Mouse (Mus musculus) left cerebral cortex, adult 2 months (tissue): Measurements from ENCODE around the gene Kctd2. TPM values are rescaled to one million over a fixed set of nuclear protein-coding genes. Genes with fewer than 3 reads are reported as not detected.

ENCODE experiments used
- DNase-seq, 2 experiments: peaks; one replicate each; pipeline ENCODE4 v3.0.0; 2021 to 2022; ENCODE audit warnings: low spot score in 2 of 2, mixed read lengths in 1 of 2; ENCODE audit errors: extremely low spot score in 1 of 2
- H3K27ac ChIP-seq: fragments of 200-600 bp; 2 replicates; pipeline ENCODE4 v1.8.1; 2022
- H3K4me3 ChIP-seq: fragments of 200-600 bp; 2 replicates; pipeline ENCODE4 v1.8.1; 2022
- CTCF ChIP-seq: fragments of 200-600 bp; IDR thresholded peaks from 2 replicates; pipeline ENCODE4 v1.8.1; 2022; ENCODE audit warnings: antibody characterized with exemption, mild to moderate bottlenecking, moderate library complexity
- intact Hi-C: fragments of 180-260 bp; cut with DNase I; formaldehyde crosslinking; loops from one replicate; pipeline ENCODE4 v1.15.1; 2025
- total RNA-seq, 2 experiments: library from RNA; stranded (reverse); gene quantifications; 2 replicates each; pipeline ENCODE4 v1.2.3; 2021

Kctd2 gene
- total RNA-seq, 2 experiments from 2014 or later = 72.4 to 76.2 TPM

DNA sequence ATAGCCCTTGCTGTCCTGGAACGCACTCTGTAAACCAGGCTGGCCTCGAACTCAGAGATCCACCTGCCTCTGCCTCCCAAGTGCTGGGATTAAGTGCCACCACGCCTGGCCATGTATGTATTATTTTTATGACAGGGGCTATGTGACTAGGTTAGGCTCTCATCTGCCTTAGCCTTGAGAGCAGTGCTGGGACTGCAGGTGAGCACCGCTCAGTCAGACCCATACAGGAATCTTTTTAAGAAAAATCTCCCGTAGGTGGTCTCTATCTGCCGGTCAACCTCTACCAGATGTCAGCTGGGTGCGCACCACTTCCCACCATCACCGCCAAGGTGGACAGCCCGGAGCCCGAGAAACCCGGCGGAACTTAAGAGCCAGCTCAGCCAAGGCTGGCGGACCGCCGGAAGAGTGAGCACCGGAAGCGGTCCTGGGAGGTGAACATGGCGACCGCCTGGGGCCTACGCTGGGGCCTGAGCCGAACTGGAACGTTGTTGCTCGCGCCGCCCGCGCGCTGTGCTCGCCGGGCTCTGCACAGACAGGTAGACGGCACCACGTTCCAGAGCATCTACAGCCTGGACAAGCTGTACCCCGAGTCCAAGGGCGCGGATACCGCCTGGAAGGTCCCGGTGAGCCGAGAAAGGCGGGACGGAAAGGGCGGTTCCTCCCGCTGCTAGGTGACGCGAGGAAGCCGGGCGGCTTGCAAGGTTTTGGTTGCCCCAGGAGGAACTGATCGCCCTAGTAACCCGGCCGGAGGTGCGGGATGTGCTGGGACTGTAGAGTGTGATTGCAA lies 16.4 kb upstream of the Kctd2 start, which contains the start of gene Mrpl58:
Gene Mrpl58 (plus strand): TSS at position 415 of the 787 bp plus-strand sequence.
- peak; percentile 6 for TF ChIP-seq CTCF

DNA sequence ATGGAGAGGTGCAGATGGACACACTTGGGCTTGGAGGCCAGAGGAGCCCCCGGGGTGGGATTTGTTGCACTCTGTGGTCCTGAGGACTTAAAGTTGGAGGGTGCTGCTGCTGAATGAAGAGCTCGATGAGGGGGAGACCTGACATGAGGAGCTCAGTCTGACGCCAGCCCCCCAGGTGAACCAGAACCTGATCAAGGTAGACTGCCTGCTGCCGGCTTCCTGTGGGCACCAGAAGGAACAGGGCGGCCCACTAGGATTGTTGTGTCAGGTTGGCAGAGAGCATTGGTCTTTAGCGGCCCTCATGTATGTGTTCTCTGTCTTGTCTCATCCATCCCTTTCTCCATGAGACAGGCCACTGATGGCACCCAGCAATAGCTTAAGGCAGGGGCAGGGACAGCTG lies 14.2 kb upstream of the Kctd2 start:
- Histone ChIP-seq H3K27ac (no peak overlapping the region), H3K4me3 (no peak overlapping the region)
- TF ChIP-seq CTCF = no peak
- intact Hi-C loops = loop anchor here (2.0 kb wide), 1 partner anchor 47 kb away; no protein-coding TSS in a partner anchor
- no peak for DNase-seq

More for the DNA sequence above, 16.4 kb upstream of the Kctd2 start, which contains the start of gene Mrpl58:
- DNase-seq = peak; percentile 84 to 87
- Histone ChIP-seq H3K4me3 (peak within 1 kb of the TSS; percentile 68), H3K27ac (peak within 1 kb of the TSS; percentile 98)
- intact Hi-C loops = loop anchor here (2.0 kb wide), 1 partner anchor 21 kb away; no protein-coding TSS in a partner anchor

DNA sequence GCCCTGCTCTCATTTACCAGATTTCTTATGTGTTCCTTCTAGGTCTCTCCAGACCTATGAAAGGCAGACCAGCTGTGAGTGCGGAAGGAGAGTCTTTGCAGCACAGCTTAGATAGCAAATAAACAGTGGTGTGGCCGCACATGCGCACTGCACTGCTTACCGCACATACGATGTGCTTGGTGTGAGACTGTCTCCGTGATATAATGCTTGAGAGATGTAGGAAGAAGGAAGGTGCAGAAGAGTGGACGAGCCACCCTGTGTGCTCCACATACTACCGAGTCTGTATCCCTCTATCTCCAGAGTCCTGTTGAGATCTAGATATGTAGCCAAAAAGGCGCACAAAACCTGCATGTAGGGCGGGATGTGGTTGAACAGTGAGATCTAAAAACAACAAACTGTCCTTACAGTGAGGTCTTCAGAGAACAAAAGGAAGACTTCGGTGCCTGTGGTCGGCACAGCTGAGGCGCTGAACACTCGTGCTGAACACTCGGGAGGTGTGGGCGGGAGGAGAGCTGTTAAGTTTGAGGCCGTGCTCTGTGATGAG lies 13.0 kb upstream of the Kctd2 start:
- intact Hi-C loops = loop anchor here (2.0 kb wide), 1 partner anchor 48 kb away; no protein-coding TSS in a partner anchor

DNA sequence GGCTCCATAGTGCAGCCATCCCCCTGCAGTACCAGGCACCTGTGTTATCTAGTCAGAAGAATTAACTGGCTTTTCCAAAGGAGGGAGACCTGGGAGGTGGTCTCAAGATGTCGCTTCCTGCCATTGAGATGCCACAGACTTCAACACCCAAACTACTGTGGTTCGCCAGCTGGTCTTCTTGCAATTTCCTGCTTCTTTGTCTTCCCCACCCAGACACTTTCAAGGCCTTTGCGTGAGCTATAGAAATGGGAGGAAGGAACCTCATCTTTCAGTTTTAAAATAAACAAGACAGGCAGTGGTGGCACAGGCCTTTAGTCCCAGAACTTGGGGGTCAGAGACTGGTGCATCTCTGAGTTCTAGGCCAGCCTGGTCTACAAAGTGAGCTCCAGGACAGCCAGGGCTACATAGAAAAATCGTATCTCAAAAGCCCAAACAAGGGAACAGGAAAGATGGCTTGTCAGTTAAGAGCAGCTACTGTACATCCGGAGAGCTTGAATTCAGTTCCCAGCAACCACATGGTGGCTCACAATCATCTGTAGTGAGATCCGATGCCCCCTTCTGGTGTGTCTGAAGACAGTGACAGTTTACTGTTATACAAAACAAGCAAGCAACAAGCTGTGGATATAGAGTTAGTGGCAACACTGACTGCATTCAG lies 11.5 kb upstream of the Kctd2 start:
- intact Hi-C loops = no loop called here
- TF ChIP-seq CTCF = no peak; the same call in none of the 2 replicates

More for the DNA sequence above, 13.0 kb upstream of the Kctd2 start:
- Histone ChIP-seq H3K27ac (no peak overlapping the region), H3K4me3 (no peak overlapping the region)
- no peak for DNase-seq
- no peak for TF ChIP-seq CTCF

DNA sequence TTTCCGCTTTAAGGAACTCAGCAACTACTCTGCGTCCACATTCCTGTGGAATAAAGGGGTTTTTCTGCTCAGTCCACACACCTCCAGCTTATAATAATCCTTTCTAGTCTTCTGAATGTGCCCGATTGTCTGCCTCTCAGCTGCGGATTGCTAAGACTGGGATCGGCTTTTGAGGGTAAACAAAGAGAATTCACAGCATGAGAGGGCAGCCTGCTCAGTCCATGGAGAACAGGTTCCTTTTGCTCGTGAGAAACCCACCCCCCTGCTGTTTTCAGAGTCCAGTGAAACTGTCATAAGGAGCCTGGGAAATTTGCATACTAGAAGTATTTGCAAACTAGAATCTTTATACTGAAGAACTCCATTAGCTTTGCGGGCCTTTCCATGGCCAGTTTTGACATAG lies 10.4 kb upstream of the Kctd2 start:
- Histone ChIP-seq H3K27ac (no peak overlapping the region; the same call in 1 of the 2 replicates), H3K4me3 (no peak overlapping the region)
- no peak for DNase-seq
- no peak for TF ChIP-seq CTCF
- intact Hi-C loops = no loop called here

More for the DNA sequence above, 11.5 kb upstream of the Kctd2 start:
- DNase-seq = no peak
- Histone ChIP-seq H3K4me3 (no peak overlapping the region), H3K27ac (peak overlapping the region; percentile 1; the same call in 1 of the 2 replicates)

DNA sequence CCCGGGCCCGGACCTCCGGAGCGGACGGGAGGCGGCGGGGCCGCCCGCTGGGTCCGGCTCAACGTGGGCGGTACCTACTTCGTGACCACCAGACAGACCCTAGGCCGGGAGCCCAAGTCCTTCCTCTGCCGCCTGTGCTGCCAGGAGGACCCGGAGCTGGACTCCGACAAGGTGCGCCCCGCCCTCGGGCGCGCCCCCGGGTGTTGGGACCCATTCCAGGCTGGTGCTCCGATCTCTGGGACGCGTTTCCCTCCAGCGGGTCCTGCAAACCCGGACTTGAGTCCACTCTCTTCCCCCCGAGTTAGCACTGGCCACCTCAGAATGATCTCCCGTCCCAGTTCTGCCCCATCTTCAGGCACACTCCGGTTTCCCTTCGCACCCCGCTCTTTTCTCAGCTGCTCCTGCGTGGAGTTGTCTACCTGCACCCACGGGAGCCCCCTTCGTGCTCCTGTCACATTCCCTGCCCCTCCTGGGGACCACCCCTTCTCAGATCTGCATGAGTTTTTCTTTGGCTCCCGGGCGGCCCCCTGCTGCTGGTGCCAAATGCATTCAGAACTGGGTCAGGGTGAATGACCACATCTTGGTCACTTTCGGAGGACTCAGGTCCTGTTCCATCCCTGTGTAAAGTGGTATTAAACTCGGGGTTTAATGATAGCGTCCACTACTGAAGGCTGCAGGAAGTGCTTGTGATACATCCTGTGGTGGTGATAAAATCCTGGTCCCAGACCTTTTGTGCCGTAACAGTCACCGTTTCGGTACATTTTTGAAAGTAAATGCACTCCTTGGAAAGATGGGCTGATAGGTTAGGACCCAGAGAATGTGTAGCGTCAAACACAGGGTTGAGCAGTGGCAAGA lies 635 bp downstream of the Kctd2 start:
- intact Hi-C loops = loop anchor here (2.0 kb wide), 1 partner anchor 54 kb away; the partner anchor contains the start of gene Armc7
- TF ChIP-seq CTCF = no peak; the same call in 1 of the 2 replicates
- peak; percentile 47 to 63 for DNase-seq
- Histone ChIP-seq H3K27ac (peak overlapping the region; percentile 93), H3K4me3 (peak overlapping the region; percentile 94)

DNA sequence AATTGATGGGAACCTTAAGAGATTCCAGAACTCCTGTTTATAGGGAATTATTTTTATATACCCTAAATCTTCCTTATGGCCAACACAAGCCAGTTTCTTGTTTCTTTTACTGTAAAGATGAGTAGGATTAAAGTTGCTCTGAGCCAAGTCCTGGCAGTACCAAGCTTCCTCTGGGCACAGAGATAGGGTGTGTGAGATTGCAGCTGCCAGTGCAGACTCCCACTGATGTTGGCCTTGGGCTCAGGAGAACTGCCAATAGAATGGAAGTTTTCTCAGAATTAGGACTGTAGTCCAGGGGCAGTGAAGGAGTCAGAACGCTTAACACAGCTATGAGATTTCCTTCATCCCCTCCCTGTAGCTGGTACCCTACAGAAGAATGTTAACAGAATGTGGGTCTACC lies 1.4 kb downstream of the Kctd2 start:
- Histone ChIP-seq H3K27ac (peak overlapping the region; percentile 93), H3K4me3 (peak overlapping the region; percentile 94)
- TF ChIP-seq CTCF = no peak
- intact Hi-C loops = loop anchor here (2.0 kb wide), 1 partner anchor 53 kb away; the partner anchor contains the start of gene Armc7
- no peak for DNase-seq

DNA sequence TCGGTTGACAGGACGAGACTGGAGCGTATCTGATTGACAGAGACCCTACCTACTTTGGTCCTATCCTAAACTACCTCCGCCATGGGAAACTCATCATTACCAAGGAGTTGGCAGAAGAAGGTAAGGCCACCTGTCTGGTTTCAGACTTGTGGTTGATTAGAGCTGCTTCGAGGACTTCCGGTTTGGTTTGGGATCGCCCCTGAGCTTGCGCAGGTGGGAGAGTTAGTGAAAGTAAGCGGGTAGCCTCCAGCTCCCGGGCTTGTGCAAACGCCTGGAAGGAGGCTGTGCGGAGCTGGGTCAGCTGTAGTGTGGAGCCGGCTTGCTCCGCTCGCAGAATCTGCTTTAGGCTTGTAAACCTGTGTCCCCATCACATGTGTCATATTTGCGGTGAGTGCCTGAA lies 2.0 kb downstream of the Kctd2 start:
- intact Hi-C loops = loop anchor here (2.0 kb wide), 1 partner anchor 53 kb away; the partner anchor contains the start of gene Armc7

DNA sequence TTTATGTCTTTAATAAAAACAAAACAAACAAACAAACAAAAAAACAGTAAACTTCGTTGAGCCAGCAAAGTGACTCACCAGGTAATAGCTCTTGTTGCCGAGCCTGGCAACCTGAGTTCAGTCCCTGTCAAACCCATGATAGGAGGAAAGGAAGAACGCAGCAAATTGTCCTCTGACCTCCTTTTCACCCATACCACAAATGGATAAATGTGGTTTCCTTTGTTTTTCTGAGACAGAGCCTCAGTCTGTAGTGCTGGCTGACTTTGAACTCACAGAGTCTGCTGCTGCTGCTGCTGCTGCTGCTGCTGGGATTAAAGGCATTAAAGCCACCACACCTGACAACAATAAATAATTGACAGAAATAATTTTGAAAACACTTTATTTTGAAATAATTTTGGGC lies 3.2 kb downstream of the Kctd2 start:
- no peak overlapping the region for H3K27ac ChIP-seq

More for the DNA sequence above, 2.0 kb downstream of the Kctd2 start:
- no peak for DNase-seq
- Histone ChIP-seq H3K4me3 (no peak overlapping the region), H3K27ac (0 out of 2 replicates have a peak overlapping the region, but pooled peaks have one; percentile 26)
- no peak for TF ChIP-seq CTCF

DNA sequence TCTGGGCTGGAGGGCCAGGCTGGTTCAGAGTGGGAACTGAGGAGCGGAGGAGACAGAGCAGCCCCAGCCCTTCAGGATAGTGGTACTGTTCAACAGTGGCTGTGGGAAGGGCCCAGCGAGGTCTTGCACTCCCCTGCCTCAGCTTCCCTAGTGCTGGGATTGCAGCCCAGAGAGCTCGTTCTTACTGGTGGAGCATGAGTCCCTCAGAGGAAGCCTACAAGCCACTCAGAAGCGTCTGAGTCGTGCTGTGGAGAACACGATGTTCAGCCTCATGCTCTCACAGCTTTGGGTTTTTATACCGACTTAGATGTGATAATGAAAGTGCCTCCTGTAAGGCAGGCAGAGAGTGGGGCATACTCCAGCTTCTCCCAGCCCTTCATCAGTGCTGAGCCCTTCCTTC lies 4.7 kb downstream of the Kctd2 start:
- TF ChIP-seq CTCF = no peak
- H3K4me3 ChIP-seq = no peak overlapping the region
- H3K27ac ChIP-seq = no peak overlapping the region
- intact Hi-C loops = loop anchor here (5.0 kb wide), 1 partner anchor 113 kb away; the partner anchor contains the start of gene Sumo2
- DNase-seq = no peak

More for the DNA sequence above, 3.2 kb downstream of the Kctd2 start:
- H3K4me3 ChIP-seq = no peak overlapping the region
- intact Hi-C loops = no loop called here
- no peak for DNase-seq
- TF ChIP-seq CTCF = no peak

DNA sequence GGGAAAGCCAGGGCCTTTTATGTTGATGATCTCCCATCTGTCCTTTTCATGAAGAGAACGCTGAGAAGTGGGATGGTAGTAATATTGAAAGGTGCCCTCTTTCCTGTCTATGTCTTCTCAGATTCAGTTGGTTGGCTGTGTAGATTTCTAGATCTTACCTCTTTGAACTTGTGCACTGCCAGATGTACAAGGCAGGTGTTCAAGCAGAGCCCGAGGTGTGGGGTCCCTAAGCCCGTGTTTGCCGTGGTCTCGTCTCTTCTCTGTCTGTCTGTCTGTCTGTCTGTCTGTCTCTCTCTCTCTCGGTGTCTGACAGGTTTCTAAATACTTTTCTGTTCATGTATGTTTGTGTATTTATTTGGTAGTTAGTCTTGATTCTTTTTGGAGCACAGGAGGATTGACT lies 5.7 kb downstream of the Kctd2 start:
- DNase-seq = no peak
- H3K27ac ChIP-seq = no peak overlapping the region
- no peak overlapping the region for H3K4me3 ChIP-seq
- intact Hi-C loops = loop anchor here (5.0 kb wide), 1 partner anchor 112 kb away; the partner anchor contains the start of gene Sumo2
- TF ChIP-seq CTCF = no peak
